Mouse (Mus musculus) small intestine, adult 2 months (tissue): Measurements from ENCODE around the gene Rab12.

Experiments used
- CTCF ChIP-seq: fragments of 200-500 bp; IDR thresholded peaks from 2 replicates; pipeline ENCODE4 v1.5.1; 2012; ENCODE audit warnings: low read depth, mild to moderate bottlenecking, control low read depth, inconsistent platforms, low read length, moderate library complexity, mixed read lengths; ENCODE audit not compliant: insufficient replicate concordance, insufficient read length; ENCODE audit errors: extremely low read depth
- POLR2A ChIP-seq: fragments of 200-500 bp; IDR thresholded peaks from 2 replicates; pipeline ENCODE4 v1.6.1; 2012; ENCODE audit warnings: low read depth, mild to moderate bottlenecking, control low read depth, inconsistent platforms, low read length, moderate library complexity

DNA sequence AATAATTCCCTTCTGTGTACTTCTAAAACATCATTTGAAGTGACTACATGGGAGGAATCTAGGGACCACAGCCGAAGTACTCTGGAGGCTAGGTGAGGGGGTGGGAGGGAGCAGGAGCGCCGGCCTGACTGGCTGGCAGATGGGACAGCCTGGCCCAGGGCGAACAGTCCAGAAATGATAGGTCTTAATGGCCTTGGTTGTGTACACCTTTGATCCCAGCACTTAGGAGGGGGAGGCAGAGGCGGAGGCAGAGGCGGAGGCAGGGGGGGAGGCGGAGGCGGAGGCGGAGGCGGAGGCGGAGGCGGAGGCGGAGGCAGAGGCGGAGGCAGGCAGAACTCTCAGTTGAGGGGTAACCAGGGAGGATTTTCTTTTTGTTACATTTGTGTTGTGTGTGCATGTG lies 20.9 kb downstream of the Rab12 start:
- TF ChIP-seq CTCF (no peak), POLR2A (no peak)
